Mouse (Mus musculus): ENCODE results near the gene Etv3. TPM values are rescaled to one million over a fixed set of nuclear protein-coding genes. Genes with fewer than 3 reads are reported as not detected.

The Etv3 gene
- total RNA-seq, 1 experiment: 8.8 TPM

DNA sequence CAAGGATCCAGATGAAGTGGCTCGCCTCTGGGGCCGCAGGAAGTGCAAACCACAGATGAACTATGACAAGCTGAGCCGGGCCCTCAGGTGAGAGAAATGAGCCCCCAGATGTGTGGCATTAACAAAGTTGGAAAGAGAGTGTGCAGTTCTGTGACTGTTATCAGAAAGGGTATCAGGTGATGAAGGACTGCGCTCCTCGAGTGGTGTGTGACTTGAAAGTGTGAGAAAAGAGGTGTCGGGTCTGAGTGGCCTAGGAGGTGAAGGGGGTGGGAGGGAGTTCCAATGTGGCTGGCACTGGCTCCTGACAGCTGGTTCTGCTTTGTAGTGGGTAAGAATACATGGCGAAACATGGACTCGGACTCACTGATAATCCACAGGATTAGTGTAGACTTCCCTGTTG lies 2.8 kb downstream of the Etv3 start:
- Histone ChIP-seq H3K4me3 (ENCODE audit: insufficient read depth in 1 of 2, low read depth in 1 of 2, low read length in 2 of 2, poor library complexity in 1 of 2, severe bottlenecking in 1 of 2) (no peak overlapping the region), H3K36me3 (ENCODE audit: control insufficient read depth, insufficient read depth, low read length, poor library complexity, severe bottlenecking) (peaks cover 27% of the 10 kb centered on the region), H3K9me3 (ENCODE audit: control insufficient read depth, insufficient read depth, low read depth, low read length) (no peaks in the 10 kb centered on the region), H3K9ac (ENCODE audit: insufficient read depth, low read depth, low read length, poor library complexity, severe bottlenecking) (no peak overlapping the region), H3K27ac (ENCODE audit: insufficient read depth, low read depth, low read length, poor library complexity, severe bottlenecking) (no peak overlapping the region), H3K4me1 (ENCODE audit: control insufficient read depth in 2 of 2, insufficient read depth in 2 of 2, low read length in 2 of 2, poor library complexity in 1 of 2) (peaks cover 0 to 2% of the 10 kb centered on the region in 2 experiments; a peak in 1 of 4 replicates)
- in situ Hi-C loops (cut with MboI; ENCODE audit: low sequenced_read_pairs in 2 of 2, unreplicated experiment in 2 of 2): no loop called here
- DNase-seq (ENCODE audit: low read depth, low spot score): no peak
- TF ChIP-seq MAFK (IDR thresholded peaks at IDR 0.05; ENCODE audit: insufficient read depth, low read depth, low read length) (no peak), ZNF384 (IDR thresholded peaks at IDR 0.05; ENCODE audit: low read depth, low read length) (no peak), CHD2 (IDR thresholded peaks at IDR 0.05; ENCODE audit: low read depth, low read length) (no peak), ZC3H11A (IDR thresholded peaks at IDR 0.05; ENCODE audit: borderline replicate concordance, low read depth, low read length) (no peak), HCFC1 (IDR thresholded peaks at IDR 0.05; ENCODE audit: borderline replicate concordance, insufficient read depth, low read length) (no peak)

DNA sequence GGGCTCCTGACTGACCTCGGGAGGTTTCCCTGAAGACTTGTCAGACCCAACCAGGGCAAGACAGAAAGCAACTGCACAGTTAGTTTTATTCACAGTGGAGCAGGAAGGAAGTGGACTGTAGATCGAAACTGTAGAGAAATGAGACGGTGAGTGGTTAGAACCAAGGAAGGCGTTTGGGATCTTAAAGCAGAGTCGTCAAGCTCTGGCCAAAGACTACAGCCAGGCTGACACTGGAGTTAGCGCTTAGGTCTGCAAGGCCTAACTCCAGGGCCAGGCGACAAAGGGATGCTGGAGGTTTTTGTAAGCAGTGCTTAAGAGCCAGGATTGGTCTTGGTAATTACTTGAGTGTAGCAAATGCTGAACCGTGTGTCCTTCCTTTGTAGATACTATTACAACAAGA lies 3.6 kb downstream of the Etv3 start:
- Histone ChIP-seq H3K27ac (ENCODE audit: insufficient read depth, low read depth, low read length, poor library complexity, severe bottlenecking) (no peak overlapping the region), H3K4me3 (ENCODE audit: insufficient read depth in 1 of 2, low read depth in 1 of 2, low read length in 2 of 2, poor library complexity in 1 of 2, severe bottlenecking in 1 of 2) (no peak overlapping the region), H3K4me1 (ENCODE audit: control insufficient read depth in 2 of 2, insufficient read depth in 2 of 2, low read length in 2 of 2, poor library complexity in 1 of 2) (peaks cover 0 to 2% of the 10 kb centered on the region in 2 experiments; a peak in 1 of 4 replicates), H3K9ac (ENCODE audit: insufficient read depth, low read depth, low read length, poor library complexity, severe bottlenecking) (no peak overlapping the region), H3K36me3 (ENCODE audit: control insufficient read depth, insufficient read depth, low read length, poor library complexity, severe bottlenecking) (peaks cover 30% of the 10 kb centered on the region), H3K9me3 (ENCODE audit: control insufficient read depth, insufficient read depth, low read depth, low read length) (no peaks in the 10 kb centered on the region)
- in situ Hi-C loops (cut with MboI; ENCODE audit: low sequenced_read_pairs in 2 of 2, unreplicated experiment in 2 of 2): no loop called here
- TF ChIP-seq CHD2 (IDR thresholded peaks at IDR 0.05; ENCODE audit: low read depth, low read length): no peak
- no peak for TF ChIP-seq HCFC1 (IDR thresholded peaks at IDR 0.05; ENCODE audit: borderline replicate concordance, insufficient read depth, low read length)
- TF ChIP-seq MAFK (IDR thresholded peaks at IDR 0.05; ENCODE audit: insufficient read depth, low read depth, low read length): no peak
- TF ChIP-seq ZNF384 (IDR thresholded peaks at IDR 0.05; ENCODE audit: low read depth, low read length): no peak
- no peak for TF ChIP-seq ZC3H11A (IDR thresholded peaks at IDR 0.05; ENCODE audit: borderline replicate concordance, low read depth, low read length)
- no peak for DNase-seq (ENCODE audit: low read depth, low spot score)

DNA sequence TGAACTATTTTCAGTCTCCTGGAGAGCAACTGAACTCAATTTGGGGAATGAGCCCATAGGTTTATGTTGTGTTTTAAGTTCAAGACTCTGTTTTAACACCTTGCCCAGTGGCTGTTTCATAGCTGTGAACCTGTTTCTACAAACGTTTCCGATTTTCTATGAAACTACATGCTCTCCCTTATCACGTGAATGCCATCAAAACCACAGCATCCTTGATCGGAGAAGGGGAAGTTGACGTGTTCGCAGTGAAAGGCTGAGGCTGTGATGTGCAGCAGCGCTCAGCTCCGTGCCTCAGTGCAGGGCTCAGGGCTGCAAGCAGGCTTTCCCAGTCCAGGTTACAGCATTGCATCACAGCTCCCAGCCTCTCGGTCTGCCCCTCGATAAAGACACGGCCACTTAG lies 4.4 kb downstream of the Etv3 start:
- peaks cover 30% of the 10 kb centered on the region for H3K36me3 ChIP-seq (ENCODE audit: control insufficient read depth, insufficient read depth, low read length, poor library complexity, severe bottlenecking)
- no peak for DNase-seq (ENCODE audit: low read depth, low spot score)
- no peak overlapping the region for H3K9ac ChIP-seq (ENCODE audit: insufficient read depth, low read depth, low read length, poor library complexity, severe bottlenecking)
- H3K4me1 ChIP-seq (ENCODE audit: control insufficient read depth in 2 of 2, insufficient read depth in 2 of 2, low read length in 2 of 2, poor library complexity in 1 of 2): peaks cover 0 to 2% of the 10 kb centered on the region in 2 experiments; a peak in 1 of 4 replicates
- TF ChIP-seq CHD2 (IDR thresholded peaks at IDR 0.05; ENCODE audit: low read depth, low read length) (no peak), ZNF384 (IDR thresholded peaks at IDR 0.05; ENCODE audit: low read depth, low read length) (no peak), MAFK (IDR thresholded peaks at IDR 0.05; ENCODE audit: insufficient read depth, low read depth, low read length) (no peak), ZC3H11A (IDR thresholded peaks at IDR 0.05; ENCODE audit: borderline replicate concordance, low read depth, low read length) (no peak), HCFC1 (IDR thresholded peaks at IDR 0.05; ENCODE audit: borderline replicate concordance, insufficient read depth, low read length) (no peak)
- in situ Hi-C loops (cut with MboI; ENCODE audit: low sequenced_read_pairs in 2 of 2, unreplicated experiment in 2 of 2): no loop called here
- no peak overlapping the region; the same call in 1 of the 2 replicates for H3K27ac ChIP-seq (ENCODE audit: insufficient read depth, low read depth, low read length, poor library complexity, severe bottlenecking)
- H3K4me3 ChIP-seq (ENCODE audit: insufficient read depth in 1 of 2, low read depth in 1 of 2, low read length in 2 of 2, poor library complexity in 1 of 2, severe bottlenecking in 1 of 2): no peak overlapping the region
- no peaks in the 10 kb centered on the region for H3K9me3 ChIP-seq (ENCODE audit: control insufficient read depth, insufficient read depth, low read depth, low read length)

DNA sequence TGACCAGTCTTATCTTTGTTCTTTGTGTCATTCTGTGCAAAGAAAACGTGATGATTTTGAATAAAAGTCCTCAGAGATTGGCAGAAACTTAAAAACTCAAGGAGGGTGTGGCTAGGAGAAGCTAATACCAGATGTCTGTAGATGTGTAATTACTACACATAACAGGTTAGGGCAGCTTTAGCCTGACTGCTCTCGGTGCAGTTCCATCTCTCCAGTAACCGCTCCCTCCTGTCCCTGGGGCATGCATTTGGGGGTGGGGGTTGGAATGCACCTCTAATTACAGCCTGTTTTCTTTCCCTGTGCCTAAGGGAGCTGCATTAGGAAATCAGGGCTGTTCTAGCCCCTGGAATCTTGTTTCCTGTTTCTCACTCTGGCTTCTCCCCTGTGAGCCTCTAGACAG lies 5.0 kb downstream of the Etv3 start:
- in situ Hi-C loops (cut with MboI; ENCODE audit: low sequenced_read_pairs in 2 of 2, unreplicated experiment in 2 of 2): no loop called here
- Histone ChIP-seq H3K9ac (ENCODE audit: insufficient read depth, low read depth, low read length, poor library complexity, severe bottlenecking) (no peak overlapping the region), H3K4me1 (ENCODE audit: control insufficient read depth in 2 of 2, insufficient read depth in 2 of 2, low read length in 2 of 2, poor library complexity in 1 of 2) (peaks cover 0 to 2% of the 10 kb centered on the region in 2 experiments; a peak in 1 of 4 replicates), H3K36me3 (ENCODE audit: control insufficient read depth, insufficient read depth, low read length, poor library complexity, severe bottlenecking) (peaks cover 33% of the 10 kb centered on the region), H3K9me3 (ENCODE audit: control insufficient read depth, insufficient read depth, low read depth, low read length) (no peaks in the 10 kb centered on the region), H3K27ac (ENCODE audit: insufficient read depth, low read depth, low read length, poor library complexity, severe bottlenecking) (no peak overlapping the region), H3K4me3 (ENCODE audit: insufficient read depth in 1 of 2, low read depth in 1 of 2, low read length in 2 of 2, poor library complexity in 1 of 2, severe bottlenecking in 1 of 2) (no peak overlapping the region)
- TF ChIP-seq MAFK (IDR thresholded peaks at IDR 0.05; ENCODE audit: insufficient read depth, low read depth, low read length): no peak
- no peak for TF ChIP-seq CHD2 (IDR thresholded peaks at IDR 0.05; ENCODE audit: low read depth, low read length)
- no peak for TF ChIP-seq HCFC1 (IDR thresholded peaks at IDR 0.05; ENCODE audit: borderline replicate concordance, insufficient read depth, low read length)
- no peak for TF ChIP-seq ZC3H11A (IDR thresholded peaks at IDR 0.05; ENCODE audit: borderline replicate concordance, low read depth, low read length)
- no peak for TF ChIP-seq ZNF384 (IDR thresholded peaks at IDR 0.05; ENCODE audit: low read depth, low read length)
- DNase-seq (ENCODE audit: low read depth, low spot score): no peak
